Comparison of ENCODE assay signal across 10 mouse cellular contexts in genomic region chr4:84672181-84672791, GRCm38 (mm10). TPM values are rescaled to one million over a fixed set of nuclear protein-coding genes. Genes with fewer than 3 reads are reported as not detected.
DNase-seq lines count a peak whose midpoint lies in the region; ATAC-seq lines count a peak whose summit lies in the region.
"Had no signal": no experiment of that assay in that cellular context is flagged by ENCODE, and none has a peak within 500 bp of the region (broad histone marks: within the 10 kb centered on the region; RNA-seq: fewer than 3 reads in every experiment).

No protein-coding gene starts in this region.

- DNase-seq in kidney, adult 18-20 months, result peak; percentile 30
- no peak for DNase-seq in kidney, postnatal 4 days
- peak; percentile 36 for DNase-seq in embryo, embryonic 9.5 days (ENCODE audit: extremely low spot score)
- no peak for DNase-seq in cerebellum, postnatal 36 days
- no peak for DNase-seq in ovary, postnatal 14 days (ENCODE audit: low spot score)
- DNase-seq: layer of hippocampus, adult 9-11 months had no signal

- H3K9ac ChIP-seq in kidney, embryonic 15.5 days, result no peak overlapping the region
- H3K9ac ChIP-seq in neural tube, embryonic 12.5 days, result no peak overlapping the region
- no peak overlapping the region for H3K9ac ChIP-seq in heart, embryonic 12.5 days

- peak overlapping the region; percentile 19; the same call in 1 of the 2 replicates for H3K4me2 ChIP-seq in kidney, embryonic 15.5 days
- H3K4me2 ChIP-seq in neural tube, embryonic 12.5 days (replicated peaks), result peak overlapping the region; percentile 32
- H3K4me2 ChIP-seq in heart, embryonic 12.5 days, result no peak overlapping the region

- H3K4me1 ChIP-seq in kidney, embryonic 15.5 days, result peaks cover 18% of the 10 kb centered on the region
- H3K4me1 ChIP-seq in neural tube, embryonic 12.5 days, result peaks cover 15% of the 10 kb centered on the region; the same call in 1 of the 2 replicates
- peaks cover 7% of the 10 kb centered on the region for H3K4me1 ChIP-seq in heart, embryonic 12.5 days (replicated peaks)

- no peaks in the 10 kb centered on the region for H3K36me3 ChIP-seq in kidney, embryonic 15.5 days
- no peaks in the 10 kb centered on the region for H3K36me3 ChIP-seq in neural tube, embryonic 12.5 days
- no peaks in the 10 kb centered on the region for H3K36me3 ChIP-seq in heart, embryonic 12.5 days
- H3K36me3 ChIP-seq: G1E had no signal

- 30% methylated on average over 14 of the region's 14 CpGs for WGBS in kidney, embryonic 15.5 days
- WGBS in neural tube, embryonic 12.5 days, result 21% methylated on average over 14 of the region's 14 CpGs
- 17% methylated on average over 14 of the region's 14 CpGs for WGBS in heart, embryonic 12.5 days

- H3K9me3 ChIP-seq in kidney, embryonic 15.5 days (replicated peaks), result no peaks in the 10 kb centered on the region
- no peaks in the 10 kb centered on the region for H3K9me3 ChIP-seq in neural tube, embryonic 12.5 days
- H3K9me3 ChIP-seq in heart, embryonic 12.5 days (replicated peaks), result no peaks in the 10 kb centered on the region

- H3K27ac ChIP-seq in kidney, embryonic 15.5 days, result no peak overlapping the region
- H3K27ac ChIP-seq in neural tube, embryonic 12.5 days, result no peak overlapping the region
- no peak overlapping the region for H3K27ac ChIP-seq in heart, embryonic 12.5 days (ENCODE audit: poor library complexity, severe bottlenecking)

- no peak for ATAC-seq in kidney, embryonic 15.5 days (replicated peaks; ENCODE audit: low FRiP score)
- ATAC-seq in neural tube, embryonic 12.5 days (ENCODE audit: low FRiP score, low read depth), result no peak
- ATAC-seq in heart, embryonic 12.5 days (ENCODE audit: insufficient number of reproducible peaks, low FRiP score), result no peak

- H3K27me3 ChIP-seq in kidney, embryonic 15.5 days, result peaks cover 30% of the 10 kb centered on the region
- peaks cover 57% of the 10 kb centered on the region for H3K27me3 ChIP-seq in neural tube, embryonic 12.5 days (replicated peaks)
- peaks cover 48% of the 10 kb centered on the region for H3K27me3 ChIP-seq in heart, embryonic 12.5 days (replicated peaks)

- no peak overlapping the region for H3K4me3 ChIP-seq in kidney, embryonic 15.5 days (replicated peaks)
- no peak overlapping the region for H3K4me3 ChIP-seq in neural tube, embryonic 12.5 days
- H3K4me3 ChIP-seq in heart, embryonic 12.5 days, result no peak overlapping the region

RNA-seq across cellular contexts. Expression of gene Bnc2, which starts 2.8 kb away (rescaled TPM):
- 9.7 and 11.1 TPM in 2 replicates for polyA plus RNA-seq in kidney, embryonic 15.5 days (2015; fragmentation: Nextera tagmentation; extraction: Ambion mirVana)
- 9.6 and 12.2 TPM in 2 replicates for polyA plus RNA-seq in neural tube, embryonic 12.5 days (2016; fragmentation: Nextera tagmentation; extraction: Ambion mirVana)
- 1.6 and 1.7 TPM in 2 replicates for polyA plus RNA-seq in heart, embryonic 12.5 days (2016; fragmentation: Nextera tagmentation; extraction: Ambion mirVana)
- polyA plus RNA-seq: G1E had no signal

Comparison
In these comparisons a context has a peak if more than half of its experiments do, and no peak if none do; other contexts are left out.
1. DNase-seq: peak in kidney, adult 18-20 months (single experiment) and embryo, embryonic 9.5 days (single experiment); none in kidney, postnatal 4 days (0 of 2), cerebellum, postnatal 36 days (0 of 2) and ovary, postnatal 14 days (single experiment).